Mouse (Mus musculus) olfactory bulb, adult 2 months (tissue): ENCODE results near the gene Col2a1.

Source experiments
- CTCF ChIP-seq: fragments of 200-500 bp; IDR thresholded peaks from 2 replicates; pipeline ENCODE4 v1.5.1; 2012; ENCODE audit warnings: low read depth, mild to moderate bottlenecking, low read length, moderate library complexity; ENCODE audit not compliant: insufficient read depth
- POLR2A ChIP-seq: fragments of 200-500 bp; IDR thresholded peaks from 2 replicates; pipeline ENCODE4 v1.6.1; 2012; ENCODE audit warnings: mild to moderate bottlenecking, low read depth, low read length, moderate library complexity; ENCODE audit not compliant: insufficient read depth

- TF ChIP-seq CTCF (no peak), POLR2A (no peak)
Observed at GRCm38 (mm10) chr15:98017925-98018324, 13.4 kb upstream of the Col2a1 start.
